Mouse (Mus musculus) brain, embryonic 14.5 days (tissue): Measurements from ENCODE around the gene Sergef.

ENCODE experiments used
- CTCF ChIP-seq: fragments of 200-500 bp; IDR thresholded peaks from 2 replicates; pipeline ENCODE4 v1.5.1; 2012; ENCODE audit warnings: inconsistent platforms, mild to moderate bottlenecking, moderate library complexity, borderline replicate concordance; ENCODE audit not compliant: insufficient read depth, insufficient read length; ENCODE audit errors: extremely low read depth
- POLR2A ChIP-seq: fragments of 200-500 bp; IDR thresholded peaks from 2 replicates; pipeline ENCODE4 v1.6.1; 2012; ENCODE audit warnings: mild to moderate bottlenecking, inconsistent platforms, borderline replicate concordance; ENCODE audit not compliant: poor library complexity, insufficient read depth, insufficient read length, severe bottlenecking; ENCODE audit errors: extremely low read depth

DNA sequence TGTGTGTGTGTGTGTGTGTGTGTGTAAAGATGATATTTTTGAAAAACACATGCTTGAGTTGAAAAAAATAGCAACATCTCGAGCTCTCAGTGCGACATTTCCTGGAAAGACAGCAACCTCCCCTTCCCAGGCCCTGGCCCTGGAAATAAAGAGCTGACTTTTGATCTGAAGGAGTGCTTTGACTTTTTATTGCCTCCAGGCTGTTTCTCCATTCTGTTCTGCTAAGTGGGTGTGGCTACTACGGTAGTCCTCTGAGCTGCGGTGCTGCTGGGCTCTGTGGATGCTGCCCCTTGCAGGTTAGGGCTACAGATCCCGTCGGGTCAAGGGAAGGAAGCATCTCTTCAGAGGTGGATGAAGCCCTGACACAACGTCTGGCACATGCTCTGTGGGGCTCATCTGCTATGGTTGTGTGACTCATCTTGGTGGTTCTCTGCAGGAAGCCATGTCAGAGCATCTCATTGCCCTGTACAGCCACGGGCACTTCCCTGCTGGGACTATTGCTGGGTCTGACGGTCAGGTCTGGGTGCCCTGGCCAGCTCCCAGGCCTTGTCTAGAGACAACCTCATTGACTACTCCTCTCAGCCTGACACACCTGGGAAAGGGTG is 201.0 kb downstream of the Sergef start:
- TF ChIP-seq POLR2A (no peak), CTCF (no peak)
